Mouse (Mus musculus): ENCODE results near the gene Slc44a3. TPM values are rescaled to one million over a fixed set of nuclear protein-coding genes. Genes with fewer than 3 reads are reported as not detected.

The Slc44a3 gene
- polyA plus RNA-seq, 1 experiment from 2014 or later = 0.65 TPM

Other genes with a start within 250 kb of the Slc44a3 start
- gene Tmem56, start 249.3 kb downstream of the Slc44a3 start, polyA plus RNA-seq (2016; fragmentation: Nextera tagmentation; extraction: Ambion mirVana) = 0.55 and 0.86 TPM in 2 replicates
- 28.5 and 32.2 TPM in 2 replicates for gene Alg14, start 240.6 kb downstream of the Slc44a3 start, polyA plus RNA-seq (2016; fragmentation: Nextera tagmentation; extraction: Ambion mirVana)
- 852 and 858 TPM in 2 replicates for gene Cnn3, start 105.9 kb downstream of the Slc44a3 start, polyA plus RNA-seq (2016; fragmentation: Nextera tagmentation; extraction: Ambion mirVana)
- gene 4930432M17Rik, start 138.4 kb upstream of the Slc44a3 start, polyA plus RNA-seq (2016; fragmentation: Nextera tagmentation; extraction: Ambion mirVana) = not detected in 2 replicates
- gene F3, start 191.1 kb upstream of the Slc44a3 start, polyA plus RNA-seq (2016; fragmentation: Nextera tagmentation; extraction: Ambion mirVana) = 7.2 and 7.7 TPM in 2 replicates

All from limb, embryonic 12.5 days (tissue).